Comparison of ENCODE assay signal across 12 mouse cellular contexts in the genomic region with DNA sequence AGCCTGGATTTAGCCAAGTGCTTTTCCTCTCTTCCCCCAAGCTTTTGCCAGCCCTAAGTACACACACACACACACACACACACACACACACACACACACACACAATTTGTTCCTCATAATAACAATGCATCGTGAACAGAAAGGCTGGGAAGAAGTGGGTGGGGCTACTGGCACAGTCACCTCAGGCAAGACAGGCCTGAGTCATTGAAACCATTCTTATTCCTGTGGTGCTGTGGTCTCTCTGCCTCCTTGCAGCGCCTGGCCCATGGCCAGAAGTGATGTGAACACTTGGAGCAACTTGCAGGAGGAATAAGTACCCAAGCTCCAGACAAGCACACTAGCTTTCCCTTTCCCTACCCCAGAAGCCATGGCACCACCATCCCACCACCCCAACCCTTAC. TPM values are rescaled to one million over a fixed set of nuclear protein-coding genes. Genes with fewer than 3 reads are reported as not detected.
A peak's percentile ranks its signal among the peaks of the same experiment; 100 is the strongest.
DNase-seq lines count a peak whose midpoint lies in the region; ATAC-seq lines count a peak whose summit lies in the region.
"Had no signal": no experiment of that assay in that cellular context is flagged by ENCODE, and none has a peak within 500 bp of the region (broad histone marks: within the 10 kb centered on the region; RNA-seq: fewer than 3 reads in every experiment).

No protein-coding gene starts in this region.

- no peaks in the 10 kb centered on the region for H3K36me3 ChIP-seq in forebrain, embryonic 16.5 days (ENCODE audit: control insufficient read depth, insufficient read depth)
- no peaks in the 10 kb centered on the region for H3K36me3 ChIP-seq in forebrain, embryonic 10.5 days (replicated peaks)
- no peaks in the 10 kb centered on the region for H3K36me3 ChIP-seq in liver, embryonic 12.5 days
- no peaks in the 10 kb centered on the region for H3K36me3 ChIP-seq in forebrain, embryonic 15.5 days
- H3K36me3 ChIP-seq: hindbrain, embryonic 12.5 days had no signal

- no peaks in the 10 kb centered on the region for H3K9me3 ChIP-seq in forebrain, embryonic 16.5 days (ENCODE audit: control insufficient read depth, low read length)
- no peaks in the 10 kb centered on the region for H3K9me3 ChIP-seq in forebrain, embryonic 10.5 days
- no peaks in the 10 kb centered on the region for H3K9me3 ChIP-seq in liver, embryonic 12.5 days (replicated peaks)
- H3K9me3 ChIP-seq in forebrain, embryonic 15.5 days: no peaks in the 10 kb centered on the region
- H3K9me3 ChIP-seq: hindbrain, embryonic 12.5 days had no signal

- intact Hi-C loops in left cerebral cortex, postnatal 25 days (cut with DNase I): loop anchor here (5.0 kb wide), 1 partner anchor 311 kb away; no protein-coding TSS in a partner anchor

- H3K4me2 ChIP-seq in forebrain, embryonic 16.5 days (ENCODE audit: low read length): no peak overlapping the region
- H3K4me2 ChIP-seq in liver, embryonic 12.5 days: no peak overlapping the region
- H3K4me2 ChIP-seq in forebrain, embryonic 15.5 days (replicated peaks): no peak overlapping the region
- H3K4me2 ChIP-seq: hindbrain, embryonic 12.5 days had no signal

- WGBS in forebrain, embryonic 16.5 days: 17% methylated on average over 2 of the region's 2 CpGs
- 43% methylated on average over 2 of the region's 2 CpGs for WGBS in forebrain, embryonic 10.5 days
- 29% methylated on average over 2 of the region's 2 CpGs for WGBS in liver, embryonic 12.5 days (ENCODE audit: insufficient replicate concordance)
- 30% methylated on average over 2 of the region's 2 CpGs for whole genome bisulfite sequencing in forebrain, embryonic 15.5 days

- ATAC-seq in forebrain, embryonic 16.5 days: 0 out of 2 replicates have a peak, but pooled peaks have one; percentile 45
- no peak for ATAC-seq in megakaryocyte-erythroid progenitor cell, adult 5-6 weeks (replicated peaks; ENCODE audit: low FRiP score, low TSS enrichment, poor library complexity, severe bottlenecking)
- no peak for ATAC-seq in liver, embryonic 12.5 days
- ATAC-seq in forebrain, embryonic 15.5 days (replicated peaks): no peak

- H3K9ac ChIP-seq in forebrain, embryonic 16.5 days (replicated peaks; ENCODE audit: low read depth, low read length): no peak overlapping the region
- no peak overlapping the region for H3K9ac ChIP-seq in liver, embryonic 12.5 days
- no peak overlapping the region for H3K9ac ChIP-seq in forebrain, embryonic 15.5 days (replicated peaks)
- H3K9ac ChIP-seq: hindbrain, embryonic 12.5 days had no signal

- H3K27me3 ChIP-seq in forebrain, embryonic 16.5 days (replicated peaks; ENCODE audit: control insufficient read depth, insufficient read depth, low read length): no peaks in the 10 kb centered on the region
- H3K27me3 ChIP-seq in forebrain, embryonic 10.5 days (ENCODE audit: poor library complexity, severe bottlenecking): no peaks in the 10 kb centered on the region
- H3K27me3 ChIP-seq in liver, embryonic 12.5 days (replicated peaks): no peaks in the 10 kb centered on the region
- no peaks in the 10 kb centered on the region for H3K27me3 ChIP-seq in forebrain, embryonic 15.5 days
- H3K27me3 ChIP-seq: CH12.LX; hindbrain, embryonic 12.5 days had no signal

- no peak overlapping the region for H3K4me3 ChIP-seq in forebrain, embryonic 16.5 days (replicated peaks; ENCODE audit: low read length)
- no peak overlapping the region for H3K4me3 ChIP-seq in forebrain, embryonic 10.5 days
- no peak overlapping the region for H3K4me3 ChIP-seq in liver, embryonic 12.5 days
- no peak overlapping the region for H3K4me3 ChIP-seq in forebrain, embryonic 15.5 days
- H3K4me3 ChIP-seq: erythroblast, embryonic 14.5 days; hindbrain, embryonic 12.5 days; megakaryocyte, embryonic 14.5 days had no signal

- H3K4me1 ChIP-seq in forebrain, embryonic 16.5 days (replicated peaks; ENCODE audit: control insufficient read depth, insufficient read depth, low read length): no peaks in the 10 kb centered on the region
- H3K4me1 ChIP-seq in forebrain, embryonic 10.5 days: no peaks in the 10 kb centered on the region
- no peaks in the 10 kb centered on the region for H3K4me1 ChIP-seq in liver, embryonic 12.5 days
- no peaks in the 10 kb centered on the region for H3K4me1 ChIP-seq in forebrain, embryonic 15.5 days
- H3K4me1 ChIP-seq: hindbrain, embryonic 12.5 days had no signal

- no peak overlapping the region for H3K27ac ChIP-seq in forebrain, embryonic 16.5 days (ENCODE audit: low read length)
- H3K27ac ChIP-seq in forebrain, embryonic 10.5 days: no peak overlapping the region
- no peak overlapping the region for H3K27ac ChIP-seq in liver, embryonic 12.5 days
- H3K27ac ChIP-seq in forebrain, embryonic 15.5 days (replicated peaks): no peak overlapping the region
- H3K27ac ChIP-seq: hindbrain, embryonic 12.5 days had no signal

- DNase-seq in forebrain, embryonic 10.5 days (ENCODE audit: extremely low spot score, low spot score): no peak
- peak; percentile 6 for DNase-seq in ovary, postnatal 14 days (ENCODE audit: low spot score)
- DNase-seq in ovary, adult 18-20 months (ENCODE audit: low spot score): no peak
- peak; percentile 12 to 67 for DNase-seq in left cerebral cortex, postnatal 25 days (ENCODE audit: low spot score in 2 of 2)

RNA-seq across cellular contexts. Expression of a gene that starts 34.2 kb away (rescaled TPM):
- polyA plus RNA-seq in forebrain, embryonic 16.5 days (2015; fragmentation: Nextera tagmentation; extraction: Ambion mirVana): 0.06 and 0.23 TPM in 2 replicates
- 0.04 TPM in 1 of 2 replicates, not detected in the other for polyA plus RNA-seq in forebrain, embryonic 10.5 days (2016; fragmentation: Nextera tagmentation; extraction: Ambion mirVana)
- total RNA-seq in left cerebral cortex, postnatal 25 days (2021): not detected
- not detected in 2 replicates for total RNA-seq in megakaryocyte-erythroid progenitor cell, adult 5-6 weeks (2014; fragmentation: Nextera tagmentation)
- not detected in 2 replicates for total RNA-seq in megakaryocyte-erythroid progenitor cell, adult 5-6 weeks (2017)
- not detected in 2 replicates for polyA plus RNA-seq in liver, embryonic 12.5 days (2016; fragmentation: Nextera tagmentation; extraction: Ambion mirVana)
- polyA plus RNA-seq in forebrain, embryonic 15.5 days (2015; fragmentation: Nextera tagmentation; extraction: Ambion mirVana): 0.19 and 0.29 TPM in 2 replicates
- polyA plus RNA-seq: erythroblast, embryonic 14.5 days had no signal

RNA-seq across cellular contexts. Expression of a gene that starts 51.3 kb away (rescaled TPM):
- polyA plus RNA-seq in forebrain, embryonic 16.5 days (2015; fragmentation: Nextera tagmentation; extraction: Ambion mirVana): 57.5 and 65.2 TPM in 2 replicates
- polyA plus RNA-seq in forebrain, embryonic 10.5 days (2016; fragmentation: Nextera tagmentation; extraction: Ambion mirVana): 9.7 and 10.1 TPM in 2 replicates
- 100 to 1,000 TPM; 195 to 196 TPM for total RNA-seq in left cerebral cortex, postnatal 25 days (2021)
- 4.3 and 5.8 TPM in 2 replicates for total RNA-seq in megakaryocyte-erythroid progenitor cell, adult 5-6 weeks (2014; fragmentation: Nextera tagmentation)
- 1.8 and 2.1 TPM in 2 replicates for total RNA-seq in megakaryocyte-erythroid progenitor cell, adult 5-6 weeks (2017)
- polyA plus RNA-seq in liver, embryonic 12.5 days (2016; fragmentation: Nextera tagmentation; extraction: Ambion mirVana): 4.0 and 4.1 TPM in 2 replicates
- polyA plus RNA-seq in forebrain, embryonic 15.5 days (2015; fragmentation: Nextera tagmentation; extraction: Ambion mirVana): 55.0 and 56.0 TPM in 2 replicates

Comparison
In these comparisons a context has a peak if more than half of its experiments do, and no peak if none do; other contexts are left out.
1. DNase-seq: peak in ovary, postnatal 14 days (single experiment) and left cerebral cortex, postnatal 25 days (2 of 2); none in forebrain, embryonic 10.5 days (single experiment) and ovary, adult 18-20 months (single experiment).